Mouse (Mus musculus) testis, adult 2 months (tissue): ENCODE measurements around the gene Ppp2r5c.

Experiments
- CTCF ChIP-seq: fragments of 200-500 bp; IDR thresholded peaks from 2 replicates; pipeline ENCODE4 v1.5.1; 2012; ENCODE audit warnings: low read depth, mild to moderate bottlenecking, inconsistent platforms, low read length, moderate library complexity; ENCODE audit not compliant: control insufficient read depth, insufficient read depth, insufficient replicate concordance
- POLR2A ChIP-seq: fragments of 200-500 bp; IDR thresholded peaks from 2 replicates; pipeline ENCODE4 v1.6.1; 2012; ENCODE audit warnings: low read depth, mild to moderate bottlenecking, inconsistent platforms, low read length, moderate library complexity; ENCODE audit not compliant: control insufficient read depth

- TF ChIP-seq POLR2A (no peak), CTCF (no peak)
Measured at GRCm38 (mm10) chr12:110488031-110488430, 41.1 kb downstream of the Ppp2r5c start.
